Mouse (Mus musculus) c-Kit-positive CD71-positive TER-119-positive erythroid progenitor cells, embryonic 14.5 days (primary cell): ENCODE measurements around the gene Nek8.
"Not testable (repeated sequence)": the region's sequence is repeated elsewhere in the genome, so short reads cannot be mapped to it uniquely, and the experiment has no call there.

Experiments used
- DNase-seq: peaks from one replicate; pipeline ENCODE4 v3.0.0-alpha.2; 2013; ENCODE audit warnings: low spot score

Gene Nek8

GRCm38 (mm10) chr11:78140665-78141064, 35.8 kb downstream of the Nek8 start:
- no peak for DNase-seq

- DNase-seq = no peak
Measured at GRCm38 (mm10) chr11:78138023-78138422, 38.5 kb downstream of the Nek8 start.

GRCm38 (mm10) chr11:78137584-78137983, 38.9 kb downstream of the Nek8 start:
- no peak for DNase-seq

DNA sequence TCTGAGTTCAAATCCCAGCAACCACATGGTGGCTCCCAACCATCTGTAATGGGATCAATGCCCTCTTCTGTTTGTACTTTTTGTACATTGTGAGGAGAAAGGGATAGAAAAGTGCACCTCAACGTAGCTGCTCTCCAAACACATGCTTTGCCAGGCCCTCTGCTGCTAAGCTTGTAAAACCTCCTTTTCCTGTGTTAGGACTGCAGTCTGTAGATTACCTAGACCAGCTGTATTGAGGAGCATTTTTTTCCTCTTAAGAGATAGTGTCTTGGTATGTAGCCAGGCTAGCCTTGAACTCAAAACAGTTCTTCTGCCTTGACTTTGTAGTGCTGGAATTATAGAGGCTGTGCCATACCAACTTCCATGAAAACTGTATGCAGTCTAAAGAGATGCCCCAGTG, 40.3 kb downstream of the Nek8 start:
- no peak for DNase-seq

GRCm38 (mm10) chr11:78135314-78135713, 41.2 kb downstream of the Nek8 start:
- not testable (repeated sequence) for DNase-seq

GRCm38 (mm10) chr11:78134344-78134743, 42.1 kb downstream of the Nek8 start:
- no peak for DNase-seq

DNA sequence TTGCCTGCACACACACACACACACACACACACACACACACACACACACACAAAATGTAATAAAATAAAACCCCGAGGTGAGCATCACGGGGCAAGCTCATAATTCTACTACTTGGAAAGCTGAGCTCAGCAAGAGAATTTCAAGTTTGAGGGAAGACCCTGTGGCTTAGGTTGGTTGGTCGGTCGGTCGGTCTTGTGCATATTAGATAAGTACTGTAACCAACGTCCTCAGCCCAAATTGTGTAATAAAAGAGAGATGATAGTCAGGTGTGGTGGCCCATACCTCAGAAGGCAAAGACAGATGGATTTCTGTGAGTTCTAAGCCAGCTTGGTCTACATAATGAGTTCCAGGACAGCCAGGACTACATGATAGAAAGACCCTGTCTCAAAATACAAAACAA, 42.6 kb downstream of the Nek8 start:
- no peak for DNase-seq

DNA sequence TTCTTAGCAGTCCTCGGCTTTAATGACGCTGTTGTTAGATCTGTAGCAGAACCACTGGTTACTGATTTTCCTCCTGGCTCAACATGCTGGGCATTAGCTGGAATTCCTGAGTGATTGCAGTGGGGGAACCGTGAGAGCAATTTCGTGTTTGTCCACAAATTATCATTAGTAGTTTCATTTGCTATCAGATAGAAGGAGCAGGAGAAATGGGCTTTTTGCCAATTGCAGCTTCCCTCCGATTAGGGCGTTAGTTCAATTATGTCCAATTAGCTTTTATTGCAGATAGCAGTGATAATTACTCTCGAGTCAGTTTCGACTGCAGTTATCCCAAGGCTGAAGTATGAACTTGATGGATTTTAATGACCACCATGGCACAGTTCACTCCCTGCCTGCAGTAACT, 47.0 kb downstream of the Nek8 start:
- no peak for DNase-seq

GRCm38 (mm10) chr11:78126739-78127138, 49.7 kb downstream of the Nek8 start:
- DNase-seq = no peak

DNA sequence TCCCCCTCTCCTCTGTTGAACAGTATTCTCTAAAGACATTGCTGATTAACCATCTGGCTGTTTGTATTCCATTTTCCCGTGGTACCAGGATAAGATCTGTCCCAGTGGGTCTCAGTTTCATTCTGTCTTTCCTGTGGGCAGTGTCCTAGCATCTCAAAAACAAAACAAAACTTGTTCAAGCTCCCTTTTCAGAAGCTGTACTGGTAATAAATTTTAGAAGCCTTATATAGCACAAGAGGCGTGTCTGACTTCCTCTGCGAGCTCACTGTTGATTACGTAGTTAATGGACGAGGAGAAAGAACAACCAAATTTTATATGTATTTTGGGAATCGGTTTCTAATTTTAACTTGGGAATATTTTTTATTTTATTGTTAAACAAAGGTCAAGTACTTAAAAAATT, 50.8 kb downstream of the Nek8 start:
- DNase-seq = no peak

GRCm38 (mm10) chr11:78123782-78124181, 52.7 kb downstream of the Nek8 start:
- DNase-seq = no peak

- no peak for DNase-seq
Measured at GRCm38 (mm10) chr11:78122815-78123214, 53.7 kb downstream of the Nek8 start.

- DNase-seq = no peak
Measured at GRCm38 (mm10) chr11:78121176-78121575, 55.3 kb downstream of the Nek8 start.

DNA sequence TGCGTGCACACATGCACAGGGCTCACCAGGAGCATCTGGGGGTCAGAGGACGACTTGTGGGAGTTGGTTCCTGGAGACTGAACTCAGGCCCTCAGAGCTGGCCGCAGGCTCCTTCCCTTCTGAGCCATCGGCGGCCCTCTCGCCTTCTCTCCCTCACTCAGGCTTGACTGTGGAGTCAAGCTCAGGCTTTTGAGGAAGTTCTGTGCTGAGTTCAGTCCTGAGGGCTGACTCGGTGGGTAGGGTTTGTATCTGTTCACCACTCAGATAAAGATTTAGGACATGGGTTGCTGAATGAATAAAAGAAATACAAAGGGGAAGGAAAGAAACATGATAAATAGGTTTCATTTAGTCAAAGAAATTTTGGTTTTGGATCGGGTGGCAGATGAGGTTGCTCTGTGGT, 56.6 kb downstream of the Nek8 start:
- DNase-seq = no peak

- no peak for DNase-seq
Measured at GRCm38 (mm10) chr11:78118467-78118866, 58.0 kb downstream of the Nek8 start.

- no peak for DNase-seq
Measured at GRCm38 (mm10) chr11:78116146-78116410, 60.4 kb downstream of the Nek8 start.
